Mouse (Mus musculus) intestine, embryonic 15.5 days (tissue): ENCODE results near the gene Aif1l. TPM values are rescaled to one million over a fixed set of nuclear protein-coding genes. Genes with fewer than 3 reads are reported as not detected.
"Not testable (repeated sequence)": the region's sequence is repeated elsewhere in the genome, so short reads cannot be mapped to it uniquely, and the experiment has no call there.

Source experiments
- ATAC-seq: fragments of 200-750 bp; cut with Nextera tagmentation; 2 replicates; pipeline ENCODE4 v1.8.0; 2017; ENCODE audit warnings: moderate TSS enrichment, moderate library complexity
- H3K27ac ChIP-seq: fragments of 300-500 bp; sonication (generic); 2 replicates; pipeline ENCODE4 v1.5.1; 2015; ENCODE audit warnings: mild to moderate bottlenecking, inconsistent platforms
- H3K27me3 ChIP-seq: fragments of 300-500 bp; sonication (generic); replicated peaks from 2 replicates; pipeline ENCODE4 v1.6.1; 2015; ENCODE audit warnings: inconsistent platforms
- H3K36me3 ChIP-seq: fragments of 300-500 bp; sonication (generic); 2 replicates; pipeline ENCODE4 v1.6.1; 2015; ENCODE audit warnings: inconsistent platforms
- H3K4me1 ChIP-seq: fragments of 300-500 bp; sonication (generic); replicated peaks from 2 replicates; pipeline ENCODE4 v1.6.1; 2015; ENCODE audit warnings: inconsistent platforms
- H3K4me2 ChIP-seq: fragments of 300-500 bp; sonication (generic); replicated peaks from 2 replicates; pipeline ENCODE4 v1.6.1; 2015; ENCODE audit warnings: mild to moderate bottlenecking, inconsistent platforms
- H3K4me3 ChIP-seq: fragments of 300-500 bp; sonication (generic); replicated peaks from 2 replicates; pipeline ENCODE4 v1.5.1; 2015; ENCODE audit warnings: inconsistent platforms
- H3K9ac ChIP-seq: fragments of 300-500 bp; sonication (generic); 2 replicates; pipeline ENCODE4 v1.6.1; 2015; ENCODE audit warnings: inconsistent platforms
- H3K9me3 ChIP-seq: fragments of 300-500 bp; sonication (generic); 2 replicates; pipeline ENCODE4 v1.6.1; 2016; ENCODE audit warnings: inconsistent platforms
- WGBS: fragments of 180-500 bp; shearing (Covaris S2); methylation state at CpG from one replicate; pipeline ENCODE4 v1.1.7; 2015; 5-methylcytosine and 5-hydroxymethylcytosine counted together
- polyA plus RNA-seq: library from polyadenylated mRNA; unstranded; fragments of >200 nt; fragmentation: Nextera tagmentation; extraction: Ambion mirVana; gene quantifications from 2 replicates; pipeline ENCODE4 v1.2.1, GENCODE M21; 2015

Aif1l gene
- polyA plus RNA-seq, result 11.6 and 12.4 TPM in 2 replicates

- Histone ChIP-seq H3K4me3 (peak within 1 kb of the TSS; percentile 49), H3K27ac (no peak within 1 kb of the TSS), H3K27me3 (no peaks in the 10 kb centered on the region), H3K9me3 (no peaks in the 10 kb centered on the region), H3K4me1 (peaks cover 8% of the 10 kb centered on the region), H3K4me2 (peak within 1 kb of the TSS; percentile 91), H3K9ac (peak within 1 kb of the TSS; percentile 39), H3K36me3 (no peaks in the 10 kb centered on the region)
- WGBS, result 1% methylated on average over 66 of the region's 66 CpGs
- peak; percentile 65 for ATAC-seq
These were observed at the start of gene Aif1l for GRCm38 (mm10) chr2:31950058-31950871. Gene Aif1l, plus strand, starts transcription at chr2:31950139.

- Histone ChIP-seq H3K9me3 (no peaks in the 10 kb centered on the region), H3K27me3 (no peaks in the 10 kb centered on the region), H3K4me1 (0 out of 2 replicates have a peak, but pooled peaks cover 5% of the 10 kb centered on the region), H3K9ac (no peak overlapping the region), H3K36me3 (no peaks in the 10 kb centered on the region), H3K4me3 (no peak overlapping the region), H3K27ac (no peak overlapping the region), H3K4me2 (no peak overlapping the region)
- 73% methylated on average over 4 of the region's 4 CpGs for WGBS
- ATAC-seq, result no peak
These were observed 49.0 kb upstream of the Aif1l start for GRCm38 (mm10) chr2:31900932-31901331.

GRCm38 (mm10) chr2:31901659-31902362, 48.1 kb upstream of the Aif1l start:
- Histone ChIP-seq H3K4me2 (no peak overlapping the region), H3K27me3 (no peaks in the 10 kb centered on the region), H3K4me3 (no peak overlapping the region), H3K36me3 (no peaks in the 10 kb centered on the region), H3K4me1 (peaks cover 5% of the 10 kb centered on the region; the same call in 1 of the 2 replicates), H3K9me3 (no peaks in the 10 kb centered on the region), H3K9ac (no peak overlapping the region), H3K27ac (no peak overlapping the region)
- WGBS, result 59% methylated on average over 4 of the region's 4 CpGs
- ATAC-seq, result peak; percentile 42; the same call in 1 of the 2 replicates

- Histone ChIP-seq H3K27ac (no peak overlapping the region), H3K4me1 (peaks cover 5% of the 10 kb centered on the region; the same call in 1 of the 2 replicates), H3K4me2 (no peak overlapping the region), H3K27me3 (no peaks in the 10 kb centered on the region), H3K9me3 (no peaks in the 10 kb centered on the region), H3K4me3 (no peak overlapping the region), H3K9ac (no peak overlapping the region), H3K36me3 (no peaks in the 10 kb centered on the region)
- WGBS, result 32% methylated on average over 6 of the region's 6 CpGs
- ATAC-seq, result no peak
These were observed 45.9 kb upstream of the Aif1l start for GRCm38 (mm10) chr2:31904089-31904488.

GRCm38 (mm10) chr2:31904622-31905021, 45.3 kb upstream of the Aif1l start:
- H3K4me1 ChIP-seq, result peaks cover 5% of the 10 kb centered on the region; the same call in 1 of the 2 replicates
- WGBS, result 16% methylated on average over 8 of the region's 8 CpGs

GRCm38 (mm10) chr2:31905682-31906081, 44.3 kb upstream of the Aif1l start:
- no peak overlapping the region for H3K9ac ChIP-seq
- WGBS, result 37% methylated on average over 9 of the region's 9 CpGs
- no peaks in the 10 kb centered on the region for H3K36me3 ChIP-seq
- H3K4me3 ChIP-seq, result no peak overlapping the region
- no peaks in the 10 kb centered on the region for H3K9me3 ChIP-seq
- H3K27ac ChIP-seq, result no peak overlapping the region
- peak; percentile 56 for ATAC-seq
- H3K27me3 ChIP-seq, result no peaks in the 10 kb centered on the region
- H3K4me2 ChIP-seq, result no peak overlapping the region
- H3K4me1 ChIP-seq, result peaks cover 5% of the 10 kb centered on the region; the same call in 1 of the 2 replicates

More at GRCm38 (mm10) chr2:31904622-31905021, 45.3 kb upstream of the Aif1l start:
- Histone ChIP-seq H3K27ac (no peak overlapping the region), H3K4me2 (no peak overlapping the region), H3K9ac (no peak overlapping the region), H3K9me3 (no peaks in the 10 kb centered on the region), H3K36me3 (no peaks in the 10 kb centered on the region), H3K4me3 (no peak overlapping the region), H3K27me3 (no peaks in the 10 kb centered on the region)
- no peak for ATAC-seq

GRCm38 (mm10) chr2:31906407-31906806, 43.5 kb upstream of the Aif1l start:
- H3K9me3 ChIP-seq, result no peaks in the 10 kb centered on the region
- H3K4me3 ChIP-seq, result no peak overlapping the region
- H3K27ac ChIP-seq, result no peak overlapping the region
- H3K9ac ChIP-seq, result no peak overlapping the region
- H3K4me1 ChIP-seq, result peaks cover 5% of the 10 kb centered on the region; the same call in 1 of the 2 replicates
- no peaks in the 10 kb centered on the region for H3K36me3 ChIP-seq
- ATAC-seq, result no peak
- H3K4me2 ChIP-seq, result no peak overlapping the region
- H3K27me3 ChIP-seq, result no peaks in the 10 kb centered on the region
- 65% methylated on average over 9 of the region's 9 CpGs for WGBS

GRCm38 (mm10) chr2:31912575-31912974, 37.4 kb upstream of the Aif1l start:
- Histone ChIP-seq H3K9me3 (no peaks in the 10 kb centered on the region), H3K27me3 (no peaks in the 10 kb centered on the region), H3K4me1 (0 out of 2 replicates have a peak, but pooled peaks cover 2% of the 10 kb centered on the region), H3K9ac (no peak overlapping the region), H3K4me2 (no peak overlapping the region), H3K27ac (no peak overlapping the region), H3K4me3 (no peak overlapping the region), H3K36me3 (no peaks in the 10 kb centered on the region)
- WGBS, result 74% methylated on average over 4 of the region's 4 CpGs
- no peak for ATAC-seq

- H3K4me1 ChIP-seq, H3K9ac ChIP-seq, H3K27ac ChIP-seq, ATAC-seq, H3K36me3 ChIP-seq, H3K27me3 ChIP-seq, H3K9me3 ChIP-seq, H3K4me2 ChIP-seq, H3K4me3 ChIP-seq: not testable (repeated sequence)
These were observed 35.7 kb upstream of the Aif1l start for GRCm38 (mm10) chr2:31914213-31914612.

- no peaks in the 10 kb centered on the region for H3K36me3 ChIP-seq
- 0 out of 2 replicates have a peak, but pooled peaks have one; percentile 47 for ATAC-seq
- H3K4me1 ChIP-seq, result 0 out of 2 replicates have a peak, but pooled peaks cover 2% of the 10 kb centered on the region
- no peak overlapping the region for H3K4me3 ChIP-seq
- no peaks in the 10 kb centered on the region for H3K9me3 ChIP-seq
- WGBS, result 24% methylated on average over 4 of the region's 4 CpGs
- no peak overlapping the region for H3K9ac ChIP-seq
- no peaks in the 10 kb centered on the region; the same call in 1 of the 2 replicates for H3K27me3 ChIP-seq
- no peak overlapping the region for H3K4me2 ChIP-seq
- no peak overlapping the region for H3K27ac ChIP-seq
These were observed 34.8 kb upstream of the Aif1l start for GRCm38 (mm10) chr2:31915112-31915511.

- H3K27me3 ChIP-seq, result no peaks in the 10 kb centered on the region; the same call in 1 of the 2 replicates
- no peak for ATAC-seq
- no peak overlapping the region for H3K4me2 ChIP-seq
- H3K4me3 ChIP-seq, result no peak overlapping the region
- no peaks in the 10 kb centered on the region for H3K9me3 ChIP-seq
- H3K9ac ChIP-seq, result no peak overlapping the region
- no peak overlapping the region for H3K27ac ChIP-seq
- H3K36me3 ChIP-seq, result no peaks in the 10 kb centered on the region
- 0 out of 2 replicates have a peak, but pooled peaks cover 2% of the 10 kb centered on the region for H3K4me1 ChIP-seq
- 22% methylated on average over 4 of the region's 4 CpGs for WGBS
These were observed 32.3 kb upstream of the Aif1l start for GRCm38 (mm10) chr2:31917636-31918035.

GRCm38 (mm10) chr2:31923645-31924044, 26.3 kb upstream of the Aif1l start:
- Histone ChIP-seq H3K27ac (no peak overlapping the region), H3K4me1 (no peaks in the 10 kb centered on the region), H3K27me3 (no peaks in the 10 kb centered on the region; the same call in 1 of the 2 replicates), H3K36me3 (no peaks in the 10 kb centered on the region), H3K4me2 (no peak overlapping the region), H3K9me3 (no peaks in the 10 kb centered on the region), H3K9ac (no peak overlapping the region), H3K4me3 (no peak overlapping the region)
- no peak for ATAC-seq
- WGBS, result 69% methylated on average over 4 of the region's 4 CpGs
